Mouse (Mus musculus): Measurements from ENCODE around the gene Mapt. TPM values are rescaled to one million over a fixed set of nuclear protein-coding genes. Genes with fewer than 3 reads are reported as not detected.

Mapt gene
- polyA plus RNA-seq, 1 experiment: 8.0 TPM

Other genes starting within 250 kb of the Mapt start
- not detected for gene Crhr1, start 98.5 kb upstream of the Mapt start, polyA plus RNA-seq (2012; fragmentation: generic; extraction: Trizol)
- gene Sppl2c, start 45.1 kb upstream of the Mapt start, polyA plus RNA-seq (2012; fragmentation: generic; extraction: Trizol): not detected
- 15.6 TPM for gene Kansl1, start 237.5 kb downstream of the Mapt start, polyA plus RNA-seq (2012; fragmentation: generic; extraction: Trizol)